Mouse (Mus musculus) limb, embryonic 14.5 days (tissue): ENCODE data around the gene Raver2. TPM values are rescaled to one million over a fixed set of nuclear protein-coding genes. Genes with fewer than 3 reads are reported as not detected.

ENCODE experiments used
- ATAC-seq: fragments of 200-750 bp; cut with Nextera tagmentation; 2 replicates; pipeline ENCODE4 v1.8.0; 2017; ENCODE audit warnings: low read depth, moderate number of reproducible peaks, moderate TSS enrichment; ENCODE audit not compliant: low FRiP score
- DNase-seq: peaks from one replicate; pipeline ENCODE4 v3.0.0-alpha.2; 2015; ENCODE audit warnings: low spot score
- H3K27ac ChIP-seq: fragments of 300-500 bp; sonication (generic); replicated peaks from 2 replicates; pipeline ENCODE4 v1.5.1; 2014; ENCODE audit warnings: low read depth, mild to moderate bottlenecking, low read length, moderate library complexity, mixed read lengths
- H3K27me3 ChIP-seq: fragments of 300-500 bp; sonication (generic); 2 replicates; pipeline ENCODE4 v1.6.1; 2014; ENCODE audit warnings: low read length, mixed read lengths; ENCODE audit not compliant: control insufficient read depth, insufficient read depth
- H3K36me3 ChIP-seq: fragments of 300-500 bp; sonication (generic); 2 replicates; pipeline ENCODE4 v1.6.1; 2014; ENCODE audit warnings: mild to moderate bottlenecking, low read length, moderate library complexity, mixed read lengths; ENCODE audit not compliant: control insufficient read depth, insufficient read depth
- H3K4me1 ChIP-seq: fragments of 300-500 bp; sonication (generic); 2 replicates; pipeline ENCODE4 v1.6.1; 2014; ENCODE audit warnings: antibody characterized with exemption, low read length, mixed read lengths; ENCODE audit not compliant: control insufficient read depth, insufficient read depth
- H3K4me2 ChIP-seq: fragments of 300-500 bp; sonication (generic); replicated peaks from 2 replicates; pipeline ENCODE4 v1.6.1; 2014; ENCODE audit warnings: low read depth, mild to moderate bottlenecking, low read length, moderate library complexity; ENCODE audit not compliant: severe bottlenecking
- H3K4me3 ChIP-seq: fragments of 300-500 bp; sonication (generic); replicated peaks from 2 replicates; pipeline ENCODE4 v1.5.1; 2014; ENCODE audit warnings: low read length
- H3K9ac ChIP-seq: fragments of 300-500 bp; sonication (generic); 2 replicates; pipeline ENCODE4 v1.6.1; 2014; ENCODE audit warnings: mild to moderate bottlenecking, low read depth, low read length, moderate library complexity; ENCODE audit not compliant: severe bottlenecking
- H3K9me3 ChIP-seq: fragments of 300-500 bp; sonication (generic); 2 replicates; pipeline ENCODE4 v1.6.1; 2016; ENCODE audit warnings: low read length; ENCODE audit not compliant: control insufficient read depth
- POLR2A ChIP-seq: fragments of 200-500 bp; IDR thresholded peaks from 2 replicates; pipeline ENCODE4 v1.8.0; 2012; ENCODE audit warnings: inconsistent platforms, mild to moderate bottlenecking, moderate library complexity, borderline replicate concordance; ENCODE audit not compliant: insufficient read depth, insufficient read length; ENCODE audit errors: extremely low read depth
- WGBS: fragments of 180-500 bp; shearing (Covaris S2); extraction: QIAGEN DNeasy Blood & Tissue Kit; methylation state at CpG from one replicate; pipeline ENCODE4 v1.1.7; 2014; 5-methylcytosine and 5-hydroxymethylcytosine counted together
- polyA plus RNA-seq, 2 experiments: library from polyadenylated mRNA; depleted of rRNA in 1 of 2; stranded (reverse) in 1 of 2; unstranded in 1 of 2; fragments of >200 nt; fragmentation: Nextera tagmentation in 1 of 2; extraction: Ambion mirVana in 1 of 2; gene quantifications; 2 replicates each; pipeline versions ENCODE4 v1.2.1 to v1.2.3; 2012 to 2014

The Raver2 gene
- polyA plus RNA-seq (2012; rRNA removed) = 23.8 and 26.7 TPM in 2 replicates
- polyA plus RNA-seq (2014; fragmentation: Nextera tagmentation; extraction: Ambion mirVana) = 16.5 and 17.7 TPM in 2 replicates

DNA sequence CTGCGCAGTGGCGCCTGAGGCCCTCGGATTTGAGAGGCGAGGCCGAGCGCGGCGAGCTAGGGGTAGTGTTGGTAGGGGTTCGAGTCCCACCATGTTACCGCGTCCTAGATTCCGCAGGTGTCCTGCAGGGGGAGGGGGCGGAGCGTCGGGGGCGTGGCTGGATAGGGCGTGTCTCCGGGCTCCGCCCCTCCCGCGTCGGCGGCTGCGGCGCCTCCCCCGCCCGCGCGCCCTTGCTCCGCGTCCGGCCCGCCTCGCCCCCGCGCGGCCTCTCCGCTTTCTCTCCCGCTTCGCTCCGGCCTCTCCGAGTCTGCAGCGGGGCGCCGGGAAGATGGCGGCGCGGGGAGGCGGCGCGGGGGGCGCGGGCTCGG is at the start of gene Raver2:
Gene Raver2, plus strand, starts transcription at position 198 of the 368 bp plus-strand sequence.
- DNase-seq (peak; percentile 68), ATAC-seq (peak; percentile 86)
- 0 out of 2 replicates have a peak, but pooled peaks cover 5% of the 10 kb centered on the region for H3K4me1 ChIP-seq
- peak within 1 kb of the TSS; percentile 87 for H3K4me2 ChIP-seq
- peak within 1 kb of the TSS; percentile 86 for H3K9ac ChIP-seq
- no peaks in the 10 kb centered on the region for H3K9me3 ChIP-seq
- WGBS = 2% methylated on average over 43 of the region's 54 CpGs
- no peak for TF ChIP-seq POLR2A
- peak within 1 kb of the TSS; percentile 65 for H3K27ac ChIP-seq
- H3K36me3 ChIP-seq = no peaks in the 10 kb centered on the region
- H3K27me3 ChIP-seq = no peaks in the 10 kb centered on the region
- H3K4me3 ChIP-seq = peak within 1 kb of the TSS; percentile 80

DNA sequence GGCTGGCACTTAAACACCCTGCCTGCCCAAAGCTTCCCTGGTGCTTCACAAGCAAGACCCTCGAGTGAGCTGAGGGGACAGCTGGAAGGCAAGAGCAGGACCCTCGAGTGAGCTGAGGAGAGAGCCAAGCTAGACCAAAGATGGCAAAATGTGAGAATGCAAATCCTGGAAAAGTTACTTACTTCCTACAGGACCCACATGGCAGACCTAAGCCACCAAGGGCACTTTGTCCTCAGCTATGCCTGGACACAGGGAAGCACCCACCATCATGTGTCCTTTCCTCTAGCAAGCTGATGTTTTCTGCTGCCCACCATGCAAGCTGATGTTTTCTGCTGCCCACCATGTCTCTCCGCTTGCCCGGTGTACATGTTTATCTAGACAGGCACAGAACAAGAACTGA is 48.2 kb upstream of the Raver2 start, which contains the start of gene Gm10577:
Gene Gm10577, minus strand, starts transcription at position 101 of the 400 bp plus-strand sequence.
- 85% methylated on average over 4 of the region's 4 CpGs for WGBS

DNA sequence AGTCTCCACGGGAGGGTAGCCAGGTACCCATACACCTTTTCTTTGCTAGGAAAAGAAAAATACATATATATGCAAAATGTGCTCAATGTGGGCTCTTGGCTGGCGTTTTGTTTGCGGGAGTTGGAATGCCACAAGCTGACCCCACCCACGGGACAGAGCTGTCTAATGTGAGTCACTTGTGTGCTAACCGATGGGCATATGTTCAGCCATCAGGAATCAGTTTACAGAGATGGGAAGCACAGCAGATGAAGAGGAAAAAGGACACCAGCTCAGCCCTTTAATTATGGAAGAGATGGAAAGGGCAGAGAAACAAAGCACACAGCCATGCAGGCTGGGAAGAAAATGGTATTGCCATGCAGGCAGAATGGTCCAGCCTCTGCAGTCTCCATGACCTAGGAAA is 42.2 kb upstream of the Raver2 start:
- 76% methylated on average over 5 of the region's 5 CpGs for WGBS
- DNase-seq (no peak), ATAC-seq (no peak)
- H3K27me3 ChIP-seq = no peaks in the 10 kb centered on the region
- peaks cover 10% of the 10 kb centered on the region for H3K9me3 ChIP-seq
- no peak for TF ChIP-seq POLR2A
- H3K4me2 ChIP-seq = no peak overlapping the region
- no peaks in the 10 kb centered on the region for H3K4me1 ChIP-seq
- no peaks in the 10 kb centered on the region for H3K36me3 ChIP-seq
- H3K4me3 ChIP-seq = no peak overlapping the region
- no peak overlapping the region for H3K9ac ChIP-seq
- H3K27ac ChIP-seq = no peak overlapping the region

More for the DNA sequence above, 48.2 kb upstream of the Raver2 start, which contains the start of gene Gm10577:
- DNase-seq = no peak
- Histone ChIP-seq H3K27ac (no peak within 1 kb of the TSS), H3K4me2 (no peak within 1 kb of the TSS), H3K27me3 (no peaks in the 10 kb centered on the region), H3K4me1 (no peaks in the 10 kb centered on the region), H3K4me3 (no peak within 1 kb of the TSS), H3K36me3 (no peaks in the 10 kb centered on the region), H3K9ac (no peak within 1 kb of the TSS), H3K9me3 (peaks cover 10% of the 10 kb centered on the region)
- TF ChIP-seq POLR2A = no peak
- ATAC-seq = no peak

DNA sequence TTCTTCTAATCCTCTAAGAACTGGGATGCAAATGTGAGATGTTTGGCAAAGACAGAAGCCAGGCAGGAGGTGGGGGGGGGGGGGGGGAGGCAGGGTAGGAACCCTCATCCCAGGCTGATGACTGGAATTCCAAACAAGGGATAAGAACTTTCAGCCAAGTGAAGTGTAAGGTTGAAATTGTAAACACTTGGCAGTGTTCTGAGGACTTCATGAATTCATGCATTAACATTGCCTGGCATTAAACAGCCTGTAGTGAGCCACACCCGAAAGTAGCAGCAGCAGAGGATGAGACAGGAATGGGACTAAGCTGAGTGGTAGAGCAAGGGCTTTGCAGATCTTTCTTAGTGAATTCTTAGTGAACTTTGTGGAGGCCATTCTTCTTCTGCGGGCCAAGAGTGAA is 41.8 kb upstream of the Raver2 start:
- no peak for TF ChIP-seq POLR2A
- no peak for ATAC-seq
- H3K4me1 ChIP-seq = no peaks in the 10 kb centered on the region
- H3K27me3 ChIP-seq = no peaks in the 10 kb centered on the region
- no peak for DNase-seq
- no peak overlapping the region for H3K4me2 ChIP-seq
- no peak overlapping the region for H3K27ac ChIP-seq
- peaks cover 10% of the 10 kb centered on the region for H3K9me3 ChIP-seq
- no peak overlapping the region for H3K9ac ChIP-seq
- no peaks in the 10 kb centered on the region for H3K36me3 ChIP-seq
- 75% methylated on average over 2 of the region's 2 CpGs for WGBS
- no peak overlapping the region for H3K4me3 ChIP-seq

DNA sequence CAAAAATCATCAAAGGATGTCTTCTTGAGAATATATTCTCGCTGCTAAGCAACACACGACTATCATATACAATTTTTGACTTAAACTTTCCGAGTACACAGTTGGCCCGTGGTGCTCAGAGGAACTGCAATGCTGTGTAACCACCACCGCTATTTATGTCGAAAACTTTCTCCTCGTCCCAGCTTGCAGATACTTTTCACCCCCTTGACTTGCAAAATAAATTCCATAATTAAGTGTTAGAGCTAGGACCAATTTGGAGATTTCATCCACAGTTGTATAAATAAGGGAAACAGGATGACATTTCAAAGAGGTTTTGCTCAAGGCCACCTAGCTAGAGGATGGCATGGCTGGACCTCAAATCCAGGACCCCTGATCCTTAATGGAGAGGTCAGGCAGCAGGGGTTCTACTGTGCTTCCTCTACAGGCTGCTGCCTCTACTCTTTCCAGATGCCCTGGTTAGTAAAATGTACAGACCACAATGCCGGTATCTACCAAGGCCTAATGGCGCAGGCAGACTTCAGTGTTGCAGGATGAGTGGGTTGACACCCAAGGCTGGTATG is 40.9 kb upstream of the Raver2 start:
- Histone ChIP-seq H3K9me3 (peaks cover 6% of the 10 kb centered on the region), H3K36me3 (no peaks in the 10 kb centered on the region), H3K9ac (no peak overlapping the region), H3K27ac (no peak overlapping the region), H3K4me1 (no peaks in the 10 kb centered on the region), H3K4me3 (no peak overlapping the region), H3K4me2 (no peak overlapping the region), H3K27me3 (no peaks in the 10 kb centered on the region)
- ATAC-seq (no peak), DNase-seq (no peak)
- TF ChIP-seq POLR2A = no peak
- WGBS = 81% methylated on average over 9 of the region's 9 CpGs
